Mouse (Mus musculus) R1 (cell line): ENCODE measurements at regions not wholly inside any gene's neighbourhood (a gene's known extent, or its start where the extent isn't known, plus 50 kb on each side); places are given as distances from the start of the nearest gene placed in this dataset.
A peak's percentile ranks its signal among the peaks of the same experiment; 100 is the strongest.

Source experiments
- DNase-seq: peaks from one replicate; pipeline ENCODE4 v3.0.0-alpha.2; 2018; ENCODE audit warnings: low read depth, low spot score

- DNase-seq = no peak
Measured at GRCm38 (mm10) chr16:79718230-79718629, 627.3 kb upstream of the Tmprss15 start.

GRCm38 (mm10) chr16:79692444-79692843 is 601.5 kb upstream of the Tmprss15 start:
- no peak for DNase-seq

- no peak for DNase-seq
Measured at GRCm38 (mm10) chr16:79651162-79651741, 560.4 kb upstream of the Tmprss15 start.

- no peak for DNase-seq
Measured at GRCm38 (mm10) chr16:79640898-79641297, 550.0 kb upstream of the Tmprss15 start.

- DNase-seq = no peak
Measured at GRCm38 (mm10) chr16:79627139-79627538, 536.2 kb upstream of the Tmprss15 start.

- DNase-seq = no peak
Measured at GRCm38 (mm10) chr16:79611002-79611401, 520.1 kb upstream of the Tmprss15 start.

GRCm38 (mm10) chr16:79590891-79591290 is 500.0 kb upstream of the Tmprss15 start:
- no peak for DNase-seq

GRCm38 (mm10) chr16:79585745-79586144 is 494.8 kb upstream of the Tmprss15 start:
- DNase-seq = no peak

GRCm38 (mm10) chr16:79570867-79571266 is 480.0 kb upstream of the Tmprss15 start:
- no peak for DNase-seq

- peak; percentile 13 for DNase-seq
Measured at GRCm38 (mm10) chr16:79534370-79534769, 443.5 kb upstream of the Tmprss15 start.

- no peak for DNase-seq
Measured at GRCm38 (mm10) chr16:79492493-79492892, 401.6 kb upstream of the Tmprss15 start.

GRCm38 (mm10) chr16:79450871-79451270 is 360.0 kb upstream of the Tmprss15 start:
- no peak for DNase-seq

- no peak for DNase-seq
Measured at GRCm38 (mm10) chr16:79449732-79450131, 358.8 kb upstream of the Tmprss15 start.

- DNase-seq = no peak
Measured at GRCm38 (mm10) chr16:79407385-79407784, 316.5 kb upstream of the Tmprss15 start.

- peak; percentile 10 for DNase-seq
Measured at GRCm38 (mm10) chr16:79406216-79406615, 315.3 kb upstream of the Tmprss15 start.

- DNase-seq = no peak
Measured at GRCm38 (mm10) chr16:79404064-79404463, 313.2 kb upstream of the Tmprss15 start.

- DNase-seq = no peak
Measured at GRCm38 (mm10) chr16:79400100-79400499, 309.2 kb upstream of the Tmprss15 start.

GRCm38 (mm10) chr16:79398476-79398875 is 307.6 kb upstream of the Tmprss15 start:
- no peak for DNase-seq

GRCm38 (mm10) chr16:79394425-79394824 is 303.5 kb upstream of the Tmprss15 start:
- peak; percentile 16 for DNase-seq

GRCm38 (mm10) chr16:79386421-79386820 is 295.5 kb upstream of the Tmprss15 start:
- no peak for DNase-seq

GRCm38 (mm10) chr16:79350127-79350526 is 259.2 kb upstream of the Tmprss15 start:
- peak; percentile 7 for DNase-seq

GRCm38 (mm10) chr16:79342453-79342852 is 251.6 kb upstream of the Tmprss15 start:
- DNase-seq = no peak

- no peak for DNase-seq
Measured at GRCm38 (mm10) chr16:79336416-79336815, 245.5 kb upstream of the Tmprss15 start.

GRCm38 (mm10) chr16:79336016-79336415 is 245.1 kb upstream of the Tmprss15 start:
- no peak for DNase-seq
